In the genomic region with DNA sequence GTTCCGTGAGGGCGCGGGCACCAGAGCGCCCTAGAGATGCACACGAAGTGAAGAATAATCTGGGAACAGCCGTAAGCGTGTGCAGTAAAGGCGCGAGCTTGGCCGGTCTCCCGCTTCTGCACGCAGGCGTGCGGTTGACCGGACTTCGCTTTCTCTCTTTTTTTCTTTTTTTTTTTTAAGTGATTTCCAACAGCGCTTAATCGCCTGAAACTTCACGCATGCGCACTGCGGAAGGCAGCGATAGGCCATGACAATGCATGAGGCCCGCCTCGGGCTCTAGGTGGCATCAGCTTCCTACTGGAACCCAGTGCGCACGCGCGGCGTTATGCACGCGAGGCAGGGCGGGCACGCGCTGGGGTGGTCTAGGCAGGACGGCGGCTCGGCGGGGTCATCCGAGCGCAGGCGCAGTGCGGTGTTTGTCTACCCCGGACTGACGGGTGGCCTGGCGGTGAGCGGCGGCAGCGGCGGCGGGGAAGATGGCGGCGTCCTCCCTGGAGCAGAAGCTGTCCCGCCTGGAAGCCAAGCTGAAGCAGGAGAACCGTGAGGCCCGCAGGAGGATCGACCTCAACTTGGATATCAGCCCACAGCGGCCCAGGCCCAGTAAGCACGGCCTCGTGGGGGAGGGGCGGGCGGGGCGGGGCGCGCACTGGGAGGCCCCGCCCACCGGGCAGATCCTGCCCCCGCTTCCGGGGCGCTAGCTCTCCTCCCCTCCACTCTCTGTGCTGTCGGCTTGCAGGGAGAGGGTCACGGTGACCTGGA, we compare ENCODE assay signal across 8 mouse cellular contexts. TPM values are rescaled to one million over a fixed set of nuclear protein-coding genes. Genes with fewer than 3 reads are reported as not detected.
DNase-seq lines count a peak whose midpoint lies in the region; ATAC-seq and TF ChIP-seq lines count a peak whose summit lies in the region.

Map2k7 (plus strand) TSS at position 307 of the 759 bp plus-strand sequence.
Gm49320 (plus strand) TSS at position 432 of the 759 bp plus-strand sequence.

- H3K4me3 ChIP-seq in gastrocnemius, adult 2 months: peak within 1 kb of the TSS; percentile 77
- H3K4me3 ChIP-seq in megakaryocyte, embryonic 14.5 days (replicated peaks): peak within 1 kb of the TSS; percentile 96

- peak; percentile 92 for ATAC-seq in common myeloid progenitor, adult 5-6 weeks (replicated peaks; ENCODE audit: low read depth, poor library complexity, severe bottlenecking)

- H3K9me3 ChIP-seq in megakaryocyte, embryonic 14.5 days: no peaks in the 10 kb centered on the region

- H3K27me3 ChIP-seq in megakaryocyte, embryonic 14.5 days (replicated peaks): peaks cover 18% of the 10 kb centered on the region

- peak; percentile 62 for TF ChIP-seq CTCF in gastrocnemius, adult 2 months (IDR thresholded peaks at IDR 0.05)

- peaks cover 40% of the 10 kb centered on the region for H3K36me3 ChIP-seq in megakaryocyte, embryonic 14.5 days (replicated peaks; ENCODE audit: low read length)

- DNase-seq in ZHBTc4 (ENCODE audit: low read depth, low spot score): peak; percentile 100
- peak; percentile 100 for DNase-seq in gastrocnemius, adult 2 months
- DNase-seq in hindlimb bud, embryonic 11.5 days (ENCODE audit: extremely low spot score, low read depth, low spot score): peak; percentile 96
- peak; percentile 99 to 100 for DNase-seq in left cerebral cortex, adult 8-10 months (ENCODE audit: low spot score in 2 of 2)
- peak; percentile 100 for DNase-seq in right cerebral cortex, postnatal 10 days (ENCODE audit: low spot score in 2 of 2)
- peak; percentile 100 for DNase-seq in urinary bladder, postnatal 25 days (ENCODE audit: low spot score)

- H3K27ac ChIP-seq in gastrocnemius, adult 2 months: peak within 1 kb of the TSS; percentile 96

- H3K4me1 ChIP-seq in megakaryocyte, embryonic 14.5 days: peaks cover 51% of the 10 kb centered on the region

- intact Hi-C loops in gastrocnemius, adult 2 months (cut with DNase I): loop anchor here (2.0 to 5.0 kb wide), 3 partner anchors 36 to 439 kb away; partner anchors contain the start of gene Timm44

RNA-seq across cellular contexts. Expression of gene Map2k7, which starts in this region (rescaled TPM):
- total RNA-seq in common myeloid progenitor, adult 5-6 weeks (2017): 25.8 and 43.9 TPM in 2 replicates
- 10 to 100 TPM; 86.2 to 96.6 TPM for total RNA-seq in gastrocnemius, adult 2 months (2021)
- 100 to 1,000 TPM in 3 of 4 experiments, 10 to 100 TPM in 1; 96.7 to 124 (median 103) TPM for total RNA-seq in left cerebral cortex, adult 8-10 months (2022)
- 92.1 and 123 TPM in 2 replicates for polyA plus RNA-seq in megakaryocyte, embryonic 14.5 days (2012; ENCODE audit: insufficient read depth, low replicate concordance)

RNA-seq across cellular contexts. Expression of gene Gm49320, which starts in this region (rescaled TPM):
- 0.10 TPM in 1 of 2 replicates, not detected in the other for total RNA-seq in common myeloid progenitor, adult 5-6 weeks (2017)
- total RNA-seq in gastrocnemius, adult 2 months (2021): not detected
- 1 to 10 TPM in 3 of 4 experiments, under 1 TPM in 1; 0.13 to 1.8 (median 1.4) TPM for total RNA-seq in left cerebral cortex, adult 8-10 months (2022)
- 12.4 TPM in 1 of 2 replicates, not detected in the other for polyA plus RNA-seq in megakaryocyte, embryonic 14.5 days (2012; ENCODE audit: insufficient read depth, low replicate concordance)

Comparison
In these comparisons a context has a peak if more than half of its experiments do, and no peak if none do; other contexts are left out.
1. Peak in every context shown above with its lines: DNase-seq, ATAC-seq, H3K4me3 ChIP-seq and H3K27ac ChIP-seq.